Mouse (Mus musculus) hindbrain, postnatal 0 days (tissue): Measurements from ENCODE around the gene Nos1ap. TPM values are rescaled to one million over a fixed set of nuclear protein-coding genes. Genes with fewer than 3 reads are reported as not detected.

Experiments
- ATAC-seq: fragments of 200-750 bp; cut with Nextera tagmentation; 2 replicates; pipeline ENCODE4 v1.8.0; 2017; ENCODE audit warnings: mild to moderate bottlenecking, moderate TSS enrichment, moderate library complexity
- DNase-seq: peaks from one replicate; pipeline ENCODE4 v3.0.0-alpha.2; 2015; ENCODE audit warnings: low spot score
- H3K27ac ChIP-seq: fragments of 300-500 bp; sonication (generic); 2 replicates; pipeline ENCODE4 v1.5.1; 2014; ENCODE audit warnings: mild to moderate bottlenecking
- H3K27me3 ChIP-seq: fragments of 300-500 bp; sonication (generic); 2 replicates; pipeline ENCODE4 v1.6.1; 2014; ENCODE audit warnings: low read length, mixed read lengths; ENCODE audit not compliant: insufficient read depth
- H3K36me3 ChIP-seq: fragments of 300-500 bp; sonication (generic); 2 replicates; pipeline ENCODE4 v1.6.1; 2014; ENCODE audit warnings: low read length, mixed read lengths; ENCODE audit not compliant: insufficient read depth
- H3K4me1 ChIP-seq: fragments of 300-500 bp; sonication (generic); 2 replicates; pipeline ENCODE4 v1.6.1; 2014; ENCODE audit warnings: antibody characterized with exemption, low read length, mixed read lengths; ENCODE audit not compliant: insufficient read depth
- H3K4me2 ChIP-seq: fragments of 300-500 bp; sonication (generic); 2 replicates; pipeline ENCODE4 v1.6.1; 2014; ENCODE audit warnings: low read depth, mild to moderate bottlenecking, low read length, moderate library complexity, mixed read lengths
- H3K4me3 ChIP-seq: fragments of 300-500 bp; sonication (generic); 2 replicates; pipeline ENCODE4 v1.5.1; 2014; ENCODE audit warnings: low read length
- H3K9ac ChIP-seq: fragments of 300-500 bp; sonication (generic); replicated peaks from 2 replicates; pipeline ENCODE4 v1.6.1; 2014; ENCODE audit warnings: mild to moderate bottlenecking, low read length, moderate library complexity, mixed read lengths
- H3K9me3 ChIP-seq: fragments of 300-500 bp; sonication (generic); 2 replicates; pipeline ENCODE4 v1.6.1; 2016; ENCODE audit warnings: low read length, mixed read lengths
- CTCF ChIP-seq: IDR thresholded peaks from 2 replicates; pipeline ENCODE4 v1.5.1; 2016; ENCODE audit warnings: antibody characterized with exemption, control low read depth, low read depth
- WGBS: fragments of 180-500 bp; shearing (Covaris S2); extraction: QIAGEN DNeasy Blood & Tissue Kit; methylation state at CpG from one replicate; pipeline ENCODE4 v1.1.7; 2014; 5-methylcytosine and 5-hydroxymethylcytosine counted together
- polyA plus RNA-seq: library from polyadenylated mRNA; unstranded; fragments of >200 nt; fragmentation: Nextera tagmentation; extraction: Ambion mirVana; gene quantifications from 2 replicates; pipeline ENCODE4 v1.2.1, GENCODE M21; 2015
- total RNA-seq: library from RNA; depleted of rRNA; stranded (reverse); fragments of >200 nt; gene quantifications from 2 replicates; pipeline ENCODE4 v1.2.3, GENCODE M21; 2014

Nos1ap gene
- total and polyA plus RNA-seq, 2 experiments from 2014 or later: 10.1 to 12.4 TPM

DNA sequence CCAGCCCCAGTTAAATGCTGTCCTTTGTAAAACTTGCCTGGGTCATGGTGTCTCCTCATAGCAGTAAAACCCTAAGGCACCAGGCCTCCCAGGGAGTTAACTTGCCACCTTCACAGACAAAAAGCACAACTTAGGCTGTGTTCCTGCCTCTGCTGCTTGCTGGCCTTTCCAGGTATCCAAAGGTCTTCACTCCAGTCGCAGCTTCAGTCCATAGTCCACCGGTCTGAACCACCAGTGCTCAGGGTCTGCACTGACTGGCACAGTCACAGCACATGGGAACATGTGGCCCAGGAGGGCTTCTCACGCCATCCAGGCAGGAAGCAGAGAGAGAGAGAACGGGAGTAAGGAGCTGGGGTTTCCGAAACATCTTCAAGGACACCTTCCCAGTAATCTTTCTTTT lies 10.2 kb downstream of the Nos1ap start:
- H3K4me3 ChIP-seq: no peak overlapping the region
- WGBS: 92% methylated on average over 5 of the region's 5 CpGs
- no peaks in the 10 kb centered on the region for H3K9me3 ChIP-seq
- no peak overlapping the region for H3K4me2 ChIP-seq
- DNase-seq (no peak), ATAC-seq (no peak)
- TF ChIP-seq CTCF: no peak
- no peak overlapping the region for H3K9ac ChIP-seq
- H3K27ac ChIP-seq: no peak overlapping the region
- H3K4me1 ChIP-seq: no peaks in the 10 kb centered on the region; the same call in 1 of the 2 replicates
- H3K27me3 ChIP-seq: no peaks in the 10 kb centered on the region
- H3K36me3 ChIP-seq: no peaks in the 10 kb centered on the region

DNA sequence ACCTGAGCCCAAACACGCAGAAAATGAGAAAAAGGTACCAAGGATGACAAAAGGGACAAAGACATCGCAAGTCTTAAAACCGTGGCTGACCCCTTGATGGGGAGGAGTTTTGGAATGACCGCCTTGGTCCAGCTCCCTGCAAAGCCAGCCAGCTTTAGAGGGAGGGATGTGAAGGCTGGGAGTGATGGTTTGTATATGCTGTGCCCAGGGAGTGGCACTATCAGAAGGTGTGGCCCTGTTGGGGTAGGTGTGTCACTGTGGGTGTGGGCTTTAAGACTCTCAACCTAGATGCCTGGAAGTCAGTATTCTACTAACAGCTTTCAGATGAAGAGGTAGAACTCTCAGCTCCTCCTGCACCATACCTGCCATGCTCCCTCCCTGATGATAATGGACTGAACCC lies 10.6 kb downstream of the Nos1ap start:
- Histone ChIP-seq H3K4me1 (no peaks in the 10 kb centered on the region; the same call in 1 of the 2 replicates), H3K27ac (no peak overlapping the region), H3K4me3 (no peak overlapping the region), H3K9ac (no peak overlapping the region), H3K4me2 (no peak overlapping the region), H3K36me3 (no peaks in the 10 kb centered on the region), H3K9me3 (no peaks in the 10 kb centered on the region), H3K27me3 (no peaks in the 10 kb centered on the region)
- WGBS: 97% methylated on average over 4 of the region's 4 CpGs
- DNase-seq (no peak), ATAC-seq (no peak)
- no peak for TF ChIP-seq CTCF

DNA sequence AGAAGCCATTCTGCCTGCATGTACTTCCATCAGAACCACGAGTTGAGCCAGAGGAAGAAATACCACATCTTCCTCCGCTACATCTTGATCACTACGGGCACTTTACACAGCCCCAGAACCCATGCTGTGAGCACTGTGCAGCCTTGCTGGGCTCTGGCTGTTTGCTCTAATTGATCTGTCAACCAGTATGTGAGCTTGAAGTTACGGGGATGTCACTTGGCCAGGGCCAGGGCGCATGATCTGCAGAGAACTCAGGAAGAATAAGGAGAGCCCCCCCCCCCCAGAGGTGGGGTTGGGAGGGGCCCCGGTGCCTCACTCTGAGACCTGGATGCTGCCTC lies 13.0 kb downstream of the Nos1ap start:
- no peaks in the 10 kb centered on the region for H3K9me3 ChIP-seq
- H3K4me2 ChIP-seq: no peak overlapping the region
- TF ChIP-seq CTCF: no peak
- 21% methylated on average over 6 of the region's 6 CpGs for WGBS
- no peaks in the 10 kb centered on the region for H3K27me3 ChIP-seq
- no peaks in the 10 kb centered on the region for H3K36me3 ChIP-seq
- H3K4me1 ChIP-seq: no peaks in the 10 kb centered on the region; the same call in 1 of the 2 replicates
- DNase-seq (no peak), ATAC-seq (no peak)
- no peak overlapping the region for H3K9ac ChIP-seq
- H3K27ac ChIP-seq: no peak overlapping the region
- no peak overlapping the region for H3K4me3 ChIP-seq

DNA sequence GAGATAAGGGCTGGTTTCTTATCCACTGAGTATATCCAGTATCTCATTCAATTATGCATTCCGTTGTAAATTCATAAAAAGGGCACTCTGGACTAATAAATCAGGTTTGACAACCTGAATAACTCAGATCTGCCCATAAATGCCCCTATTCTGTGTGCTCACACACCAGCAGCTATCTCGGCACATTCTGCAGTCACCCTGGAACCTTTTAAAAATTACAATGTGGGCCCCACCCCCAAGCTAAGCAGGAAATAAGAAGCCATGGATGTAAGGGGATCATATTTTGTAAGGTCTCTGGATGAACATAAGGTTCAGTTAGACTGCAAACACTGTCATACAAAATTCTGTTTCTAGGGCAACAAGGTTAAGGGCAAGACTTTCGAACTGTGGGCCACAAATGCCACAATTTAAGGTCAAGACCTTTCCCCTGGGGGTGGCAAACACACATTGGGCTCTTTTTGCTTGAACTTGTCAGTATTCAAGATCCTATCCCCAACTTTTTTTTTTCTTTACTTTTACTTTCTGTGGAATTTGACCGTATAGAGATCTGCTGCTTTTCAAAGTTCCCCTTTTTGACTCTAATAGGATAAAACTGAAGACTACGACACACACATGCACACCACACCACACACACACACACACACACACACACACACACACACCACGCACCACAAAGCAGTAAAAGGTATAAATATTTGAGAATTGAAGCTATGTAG lies 13.5 kb downstream of the Nos1ap start:
- no peak for TF ChIP-seq CTCF
- WGBS: 42% methylated on average over 6 of the region's 6 CpGs
- ATAC-seq (no peak), DNase-seq (no peak)
- H3K27ac ChIP-seq: no peak overlapping the region
- no peaks in the 10 kb centered on the region for H3K9me3 ChIP-seq
- H3K27me3 ChIP-seq: no peaks in the 10 kb centered on the region
- H3K4me2 ChIP-seq: no peak overlapping the region
- H3K4me3 ChIP-seq: no peak overlapping the region
- H3K4me1 ChIP-seq: no peaks in the 10 kb centered on the region; the same call in 1 of the 2 replicates
- H3K36me3 ChIP-seq: no peaks in the 10 kb centered on the region
- H3K9ac ChIP-seq: no peak overlapping the region

DNA sequence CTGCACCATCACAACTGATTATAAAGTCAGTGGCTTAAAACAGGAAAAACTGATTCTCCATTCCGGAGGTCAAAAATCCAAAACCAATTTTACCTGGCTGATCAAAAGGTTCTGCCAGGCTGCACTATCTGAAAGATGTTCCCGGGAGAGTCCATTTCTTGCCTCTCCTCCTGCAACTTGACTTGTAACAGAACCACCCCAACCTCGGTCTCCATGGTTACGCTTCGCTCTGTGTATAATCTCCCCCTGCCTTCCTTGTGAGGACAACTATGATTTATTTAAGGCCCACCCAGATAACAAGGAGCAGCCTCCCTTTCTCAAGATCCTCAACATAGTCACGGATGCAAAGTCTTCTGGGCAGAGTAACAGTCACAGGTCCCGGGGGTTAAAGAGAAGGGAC lies 16.5 kb downstream of the Nos1ap start:
- Histone ChIP-seq H3K4me2 (no peak overlapping the region), H3K27me3 (no peaks in the 10 kb centered on the region), H3K27ac (no peak overlapping the region), H3K4me3 (no peak overlapping the region), H3K36me3 (no peaks in the 10 kb centered on the region), H3K9me3 (no peaks in the 10 kb centered on the region), H3K4me1 (no peaks in the 10 kb centered on the region; the same call in 1 of the 2 replicates), H3K9ac (no peak overlapping the region)
- no peak for ATAC-seq
- no peak for TF ChIP-seq CTCF
- no peak for DNase-seq
- WGBS: 83% methylated on average over 7 of the region's 7 CpGs

DNA sequence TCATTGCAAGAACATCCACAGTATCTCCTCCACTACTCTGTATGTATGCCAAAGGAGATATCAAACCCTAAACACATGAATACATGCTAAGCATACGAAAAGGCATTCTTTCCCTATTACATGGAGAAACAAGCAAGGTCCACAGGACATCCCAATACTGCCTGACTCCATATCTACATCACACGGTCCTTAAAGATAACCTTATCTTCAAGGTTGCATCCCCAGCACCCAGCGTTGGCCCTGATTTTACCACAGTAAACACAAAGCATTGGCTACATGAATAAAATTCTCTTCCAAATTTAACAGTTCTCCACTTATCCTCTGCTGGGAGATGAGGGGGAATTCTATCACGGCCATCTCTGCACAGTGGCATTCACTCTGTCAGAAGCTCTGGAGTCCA lies 22.7 kb downstream of the Nos1ap start:
- no peak overlapping the region for H3K9ac ChIP-seq
- DNase-seq (no peak), ATAC-seq (no peak)
- WGBS: 96% methylated on average over 4 of the region's 4 CpGs
- H3K4me1 ChIP-seq: no peaks in the 10 kb centered on the region
- H3K36me3 ChIP-seq: no peaks in the 10 kb centered on the region
- no peaks in the 10 kb centered on the region for H3K27me3 ChIP-seq
- H3K27ac ChIP-seq: no peak overlapping the region
- H3K4me2 ChIP-seq: no peak overlapping the region
- H3K4me3 ChIP-seq: no peak overlapping the region
- TF ChIP-seq CTCF: no peak
- H3K9me3 ChIP-seq: no peaks in the 10 kb centered on the region

DNA sequence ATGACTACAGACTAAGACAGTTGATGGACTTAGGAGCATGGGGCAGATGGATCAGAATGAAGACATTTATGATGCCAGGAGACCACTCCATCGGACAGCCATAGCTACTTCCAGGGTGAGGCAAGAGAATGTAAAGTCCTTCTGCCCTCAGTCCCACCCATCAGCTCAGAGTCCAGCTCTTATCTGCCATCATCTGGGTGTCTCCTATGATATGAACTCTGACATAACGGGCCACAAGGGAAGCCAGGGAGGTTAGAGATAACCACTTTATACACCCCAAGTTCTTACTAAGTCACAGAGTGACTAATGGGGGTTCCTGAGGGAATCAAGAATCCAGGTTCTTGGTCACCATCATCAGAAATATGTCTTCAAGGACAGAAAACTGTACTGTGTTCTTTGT lies 23.1 kb downstream of the Nos1ap start:
- no peak overlapping the region for H3K9ac ChIP-seq
- no peaks in the 10 kb centered on the region for H3K9me3 ChIP-seq
- H3K27ac ChIP-seq: no peak overlapping the region
- ATAC-seq: no peak
- H3K27me3 ChIP-seq: no peaks in the 10 kb centered on the region
- no peak overlapping the region for H3K4me2 ChIP-seq
- DNase-seq: no peak
- no peaks in the 10 kb centered on the region for H3K4me1 ChIP-seq
- H3K4me3 ChIP-seq: no peak overlapping the region
- no peaks in the 10 kb centered on the region for H3K36me3 ChIP-seq
- WGBS: 84% methylated on average over 2 of the region's 2 CpGs
- no peak for TF ChIP-seq CTCF
